Mouse (Mus musculus) skeletal muscle tissue, adult 2 months (tissue): ENCODE data around the gene Gclc.
"Not testable (repeated sequence)": the region's sequence is repeated elsewhere in the genome, so short reads cannot be mapped to it uniquely, and the experiment has no call there.

Experiments
- DNase-seq: peaks from one replicate; pipeline ENCODE4 v3.0.0-alpha.2; 2012; ENCODE audit warnings: low read depth, low spot score

The Gclc gene

DNA sequence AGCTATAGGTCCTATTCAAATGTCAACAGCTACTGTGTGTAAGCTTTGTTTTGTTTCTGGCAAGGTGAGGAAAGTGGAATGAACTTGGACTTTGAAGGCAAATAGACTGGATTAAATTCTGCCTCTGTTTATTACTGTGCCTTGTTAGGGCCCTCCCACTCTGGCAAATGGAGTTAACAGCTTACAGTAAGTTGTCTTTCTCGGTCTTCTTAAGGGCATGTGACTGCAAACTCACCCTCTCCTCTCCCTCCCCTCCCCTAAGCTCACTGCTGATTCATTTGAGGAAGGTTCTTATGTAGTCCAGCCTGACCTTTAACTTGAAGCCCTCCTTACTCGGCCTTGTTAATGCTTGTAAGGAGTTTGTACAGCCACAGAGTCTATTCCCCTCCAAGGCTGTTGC is 8.0 kb upstream of the Gclc start:
- DNase-seq, result no peak

DNA sequence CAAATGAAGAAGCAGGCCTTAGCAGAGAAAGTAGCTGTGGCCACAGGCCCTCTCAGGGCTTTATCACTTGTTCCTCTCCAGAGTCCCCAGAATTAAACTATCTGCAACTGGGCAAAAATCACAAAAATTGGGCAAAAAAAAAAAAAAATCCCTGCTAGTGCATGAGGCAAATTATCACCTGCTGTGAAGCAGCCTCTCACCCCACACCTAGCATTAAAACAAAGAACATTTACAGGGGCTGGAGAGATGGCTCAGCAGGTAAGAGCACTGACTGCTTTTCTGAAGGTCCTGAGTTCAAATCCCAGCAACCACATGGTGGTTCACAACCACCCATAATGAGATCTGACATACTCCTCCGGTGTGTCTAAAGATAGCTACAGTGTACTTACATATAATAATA is 6.0 kb upstream of the Gclc start:
- not testable (repeated sequence) for DNase-seq

DNA sequence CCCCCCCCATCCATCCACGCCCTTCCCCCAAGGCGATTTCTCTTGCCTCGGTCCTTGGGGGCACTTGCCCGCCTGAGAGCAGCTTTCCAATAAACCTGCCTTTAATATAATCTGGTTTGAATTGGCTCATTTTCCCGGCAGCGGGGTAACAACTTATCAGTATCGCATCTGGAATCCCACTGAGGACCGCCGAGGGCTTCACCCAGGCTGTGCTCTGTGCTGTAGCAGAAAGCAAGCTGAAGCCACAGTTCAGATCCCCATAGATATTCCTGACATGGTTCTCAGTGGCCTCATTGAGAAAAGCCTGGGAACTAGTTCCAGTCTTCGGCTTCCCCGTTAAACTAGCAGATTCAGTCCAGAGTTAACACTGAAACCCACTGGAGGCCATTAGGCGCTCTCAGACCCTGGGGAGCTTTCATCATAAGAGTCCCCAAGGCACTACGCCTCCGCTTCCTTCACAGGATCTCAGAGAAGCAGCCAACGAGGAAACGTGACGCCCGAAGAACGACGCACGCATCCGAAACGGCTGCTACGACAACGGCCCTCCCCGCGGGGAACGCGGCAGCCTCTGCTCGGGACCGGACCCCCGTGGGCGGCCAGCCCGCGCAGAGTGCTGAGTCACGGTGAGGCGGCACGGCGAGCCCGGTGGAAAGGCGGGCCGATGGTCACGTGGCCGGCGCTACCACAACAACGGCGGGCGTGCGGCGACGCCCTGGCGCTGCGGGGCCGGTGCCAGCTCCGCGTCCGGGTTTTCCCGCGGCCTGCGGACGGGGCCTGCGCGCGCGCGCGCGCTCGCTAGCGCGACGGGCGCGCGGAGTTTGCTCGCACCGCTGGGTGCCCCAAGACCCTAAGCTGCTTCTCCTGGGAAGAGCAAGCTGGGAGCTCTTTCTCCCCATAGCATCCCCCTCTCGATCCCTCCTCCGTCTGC is 3.9 kb upstream of the Gclc start:
- peak; percentile 89 for DNase-seq

DNA sequence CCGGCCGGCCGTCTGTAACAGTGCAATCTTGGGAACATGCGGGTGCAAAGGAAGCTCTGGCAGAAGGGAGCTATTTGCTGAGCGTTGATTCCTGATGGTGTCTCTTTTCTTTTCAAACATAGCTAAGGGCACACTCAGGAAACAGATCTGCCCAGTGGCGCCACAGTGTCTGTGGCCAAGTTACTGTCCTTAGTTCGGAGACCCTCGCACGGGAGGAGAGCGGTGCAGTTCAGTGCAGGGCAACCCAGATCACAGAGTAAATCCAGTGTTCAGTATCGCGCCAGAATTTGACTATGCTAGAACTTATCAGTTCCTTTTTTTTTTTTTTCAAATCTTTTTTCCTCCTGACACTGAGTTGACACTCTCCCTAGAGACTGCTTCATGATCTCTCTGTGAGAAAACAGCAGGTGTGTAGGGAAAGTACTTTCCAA is 3.2 kb upstream of the Gclc start:
- DNase-seq, result no peak

DNA sequence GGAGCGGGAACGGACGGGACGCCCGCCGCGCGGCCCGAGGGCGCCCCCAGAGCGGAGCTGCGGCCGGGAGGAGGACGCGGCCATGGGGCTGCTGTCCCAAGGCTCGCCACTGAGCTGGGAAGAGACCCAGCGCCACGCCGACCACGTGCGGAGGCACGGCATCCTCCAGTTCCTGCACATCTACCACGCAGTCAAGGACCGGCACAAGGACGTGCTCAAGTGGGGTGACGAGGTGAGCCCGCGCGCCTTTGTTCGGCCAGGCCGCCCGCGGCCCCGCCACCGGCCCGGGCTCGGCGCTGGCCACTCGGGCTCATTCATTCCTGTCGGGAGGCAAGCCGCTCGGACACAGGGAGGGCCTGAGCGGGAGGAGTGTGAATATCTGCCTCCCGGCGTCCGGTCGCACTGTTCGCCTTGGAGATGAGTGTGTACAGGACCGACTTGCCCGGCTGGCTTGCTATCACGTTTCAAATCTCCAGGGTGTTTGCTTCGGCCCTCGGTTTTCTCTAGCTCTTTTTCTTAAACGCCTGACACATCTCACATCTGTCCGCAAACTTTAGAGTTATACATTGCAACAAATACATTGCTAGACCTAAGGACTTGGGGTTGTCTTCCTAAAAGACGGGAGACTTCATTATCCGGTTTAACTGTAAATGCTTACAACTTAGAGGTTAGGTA is 530 bp downstream of the Gclc start:
- DNase-seq, result peak; percentile 57

DNA sequence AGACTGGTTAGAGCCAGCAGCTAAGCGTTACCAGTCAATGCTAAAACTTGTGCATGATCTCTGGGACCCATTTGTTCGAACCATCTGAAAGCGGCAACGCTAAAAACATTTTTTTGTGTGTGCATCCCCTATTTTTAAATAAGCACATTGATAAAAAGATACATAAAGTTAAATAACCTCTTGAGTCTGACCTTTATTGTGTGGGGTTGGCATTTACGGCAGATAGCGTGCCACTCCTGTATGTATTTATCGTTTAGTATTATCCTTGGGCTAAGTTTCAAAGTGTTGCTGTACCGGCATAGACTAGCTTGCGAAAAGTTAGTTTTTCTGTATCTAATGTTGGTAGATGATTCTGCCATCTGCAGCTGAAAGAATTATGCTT is 1.1 kb downstream of the Gclc start:
- no peak for DNase-seq

DNA sequence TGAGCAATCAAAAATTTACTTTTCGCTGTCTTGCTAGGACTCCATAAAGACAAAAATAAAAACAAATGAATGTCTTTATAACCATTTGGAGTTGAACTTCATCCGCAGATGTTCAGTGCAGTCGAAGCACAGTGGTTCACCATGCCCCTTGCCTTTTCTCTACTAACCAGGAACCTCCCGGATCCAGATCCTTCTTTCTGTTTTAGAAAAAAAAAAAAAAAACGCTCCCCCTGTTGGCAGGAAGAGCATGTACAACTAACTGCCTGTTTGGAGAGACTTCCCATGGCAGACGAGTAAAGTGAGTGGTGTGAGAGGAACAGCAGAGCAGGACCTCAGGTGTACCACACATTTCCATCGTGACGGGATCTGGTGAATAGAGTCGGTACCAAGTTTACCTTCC is 1.7 kb downstream of the Gclc start:
- no peak for DNase-seq

DNA sequence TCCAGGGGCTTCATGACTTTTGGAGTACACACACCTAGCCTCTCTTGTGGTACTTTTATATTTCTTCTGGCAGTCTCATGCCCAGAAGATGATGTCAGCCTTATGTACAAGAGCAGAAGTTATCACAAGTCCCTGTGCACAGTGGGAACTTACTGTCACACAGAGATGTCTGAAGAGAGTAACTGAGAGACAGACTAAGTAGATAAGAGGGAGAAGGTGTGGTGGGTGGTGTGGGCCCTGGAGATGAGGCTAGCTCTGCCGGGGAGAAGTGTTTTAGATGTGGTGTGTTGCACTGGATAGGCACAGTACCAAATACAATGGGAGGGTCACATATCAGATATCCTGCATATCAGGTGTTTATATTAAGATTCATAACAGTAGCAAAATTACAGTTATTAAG is 3.0 kb downstream of the Gclc start:
- DNase-seq, result no peak

DNA sequence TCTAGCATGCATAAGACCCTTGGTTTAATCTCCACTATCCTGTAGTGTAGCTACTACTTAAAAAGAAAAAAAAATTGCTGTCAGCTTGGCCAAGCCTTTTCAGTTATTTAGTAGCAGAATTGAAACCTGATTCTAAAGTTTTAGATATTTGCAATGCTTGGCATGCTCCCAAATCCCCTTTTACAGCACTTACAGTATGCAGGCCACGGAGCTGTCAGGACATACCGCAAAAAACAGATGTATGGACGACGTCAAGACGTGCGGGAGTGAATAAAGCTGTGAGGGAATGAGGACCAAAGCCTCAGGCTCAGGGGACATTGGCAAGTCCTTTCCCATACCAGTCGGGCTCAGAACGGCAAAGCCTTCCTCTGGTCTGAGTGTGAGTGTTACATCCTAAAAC is 4.1 kb downstream of the Gclc start:
- DNase-seq, result no peak

DNA sequence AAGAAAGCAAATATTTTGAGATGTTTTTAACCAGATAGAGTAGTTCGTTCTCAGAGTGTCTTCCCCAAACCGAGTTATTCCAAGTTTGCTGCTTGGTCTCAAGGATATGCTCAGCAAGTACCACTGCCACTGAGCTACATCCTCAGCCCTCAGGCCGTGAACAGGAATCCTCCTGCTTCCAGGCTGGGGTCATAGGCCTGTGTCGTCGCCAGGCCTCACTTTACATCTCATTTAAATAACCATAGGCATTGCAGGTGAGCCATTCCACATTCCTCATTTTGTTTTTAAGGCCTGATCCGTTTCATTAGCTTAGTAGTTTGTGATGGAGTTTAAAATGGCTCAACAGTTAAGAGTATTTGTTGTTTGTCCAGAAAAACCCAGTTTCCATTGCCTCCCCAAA is 4.8 kb downstream of the Gclc start:
- no peak for DNase-seq

DNA sequence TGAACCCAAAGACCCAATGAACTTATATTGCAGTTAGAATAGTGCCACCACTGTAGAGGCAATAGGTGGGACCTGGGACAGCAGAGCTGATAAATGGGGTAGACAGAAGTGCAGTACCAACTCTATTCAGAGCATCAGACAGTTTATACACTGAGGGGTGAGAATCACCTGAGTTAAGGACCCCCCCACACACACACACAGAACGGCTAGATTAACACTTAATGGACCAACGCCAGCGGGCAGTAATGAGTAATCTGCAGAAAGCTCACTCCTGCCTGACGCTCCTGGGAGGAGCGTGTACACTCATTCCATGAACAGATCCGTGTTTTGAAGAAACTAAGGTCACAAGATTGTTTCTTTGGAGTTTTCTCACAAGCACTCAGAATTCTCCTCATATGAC is 5.4 kb downstream of the Gclc start:
- DNase-seq, result no peak

DNA sequence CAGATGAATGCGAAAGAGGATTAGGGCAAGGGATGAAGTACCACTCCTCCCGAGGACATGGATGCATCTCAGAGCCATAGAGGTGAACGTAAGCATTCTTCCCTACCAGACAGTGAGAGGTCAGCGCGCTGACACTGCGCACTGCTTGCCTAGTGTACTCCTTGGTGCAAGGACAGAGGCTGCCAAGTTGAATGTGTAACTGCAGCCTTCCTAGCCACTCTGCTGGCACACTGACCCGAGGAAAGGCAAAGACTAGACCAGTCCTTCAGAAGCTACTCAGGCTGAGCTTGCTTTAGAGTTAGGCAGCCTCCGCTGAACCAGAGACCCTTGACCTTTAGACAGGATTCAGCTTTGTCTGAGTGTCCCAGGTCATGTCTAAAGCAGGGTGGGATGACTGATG is 11.9 kb downstream of the Gclc start:
- no peak for DNase-seq

DNA sequence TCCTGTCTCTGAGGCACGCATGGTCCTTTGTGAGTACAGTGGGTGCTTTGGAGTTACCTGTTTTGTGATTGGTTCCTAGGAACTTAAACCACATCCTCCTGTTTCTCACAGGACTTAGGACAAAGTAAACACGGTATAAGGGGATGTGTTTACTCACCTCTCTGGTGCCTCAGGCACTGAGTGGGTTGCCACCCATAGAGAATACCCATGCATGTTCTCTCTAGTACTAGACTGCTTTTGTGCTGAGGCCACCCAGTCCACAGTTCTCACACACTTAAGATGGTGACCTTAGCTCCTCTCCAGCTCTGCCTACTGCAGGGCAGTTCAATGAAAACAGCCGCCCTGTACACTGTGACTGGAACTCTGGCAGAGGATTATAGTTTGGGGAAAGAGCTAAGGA is 12.4 kb downstream of the Gclc start:
- DNase-seq, result no peak

DNA sequence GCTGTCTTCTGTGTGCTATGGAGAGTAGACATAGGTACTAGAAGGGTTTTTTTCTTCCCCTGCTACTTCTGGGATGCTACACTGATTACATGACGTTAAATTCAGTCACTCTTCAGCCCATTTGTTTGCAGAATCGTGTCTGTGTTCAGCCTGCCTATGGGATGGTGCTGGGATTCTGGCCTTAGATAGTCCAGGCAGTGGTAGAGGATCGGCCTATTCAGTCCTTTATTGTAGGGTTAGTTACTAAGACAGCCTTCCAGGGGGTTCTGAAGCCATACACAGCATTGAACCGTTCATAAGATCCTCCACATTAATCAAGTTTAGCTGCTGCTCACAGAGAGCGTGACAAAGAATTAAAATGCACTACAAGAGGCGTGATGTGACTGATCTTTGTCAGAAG is 16.6 kb downstream of the Gclc start:
- DNase-seq, result no peak

DNA sequence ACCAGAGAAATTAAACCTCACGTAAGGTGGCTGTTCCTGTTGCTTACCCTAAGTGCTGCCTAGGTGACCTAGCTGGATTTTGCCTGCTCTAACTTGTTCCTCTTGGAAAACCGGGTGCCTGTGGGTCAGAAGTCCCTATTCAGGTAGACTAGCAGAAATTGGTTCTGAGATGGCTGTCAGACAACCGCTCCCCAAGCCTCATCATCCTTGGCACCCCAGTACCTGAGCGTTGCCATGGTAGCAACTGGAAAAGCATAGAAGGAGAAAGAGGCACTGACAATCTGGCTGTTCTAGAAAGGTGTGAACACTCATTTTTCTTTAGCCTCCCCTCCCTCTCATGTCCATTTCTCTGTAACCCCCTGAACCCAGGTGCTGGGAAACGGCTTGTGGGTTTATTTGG is 17.0 kb downstream of the Gclc start:
- no peak for DNase-seq

DNA sequence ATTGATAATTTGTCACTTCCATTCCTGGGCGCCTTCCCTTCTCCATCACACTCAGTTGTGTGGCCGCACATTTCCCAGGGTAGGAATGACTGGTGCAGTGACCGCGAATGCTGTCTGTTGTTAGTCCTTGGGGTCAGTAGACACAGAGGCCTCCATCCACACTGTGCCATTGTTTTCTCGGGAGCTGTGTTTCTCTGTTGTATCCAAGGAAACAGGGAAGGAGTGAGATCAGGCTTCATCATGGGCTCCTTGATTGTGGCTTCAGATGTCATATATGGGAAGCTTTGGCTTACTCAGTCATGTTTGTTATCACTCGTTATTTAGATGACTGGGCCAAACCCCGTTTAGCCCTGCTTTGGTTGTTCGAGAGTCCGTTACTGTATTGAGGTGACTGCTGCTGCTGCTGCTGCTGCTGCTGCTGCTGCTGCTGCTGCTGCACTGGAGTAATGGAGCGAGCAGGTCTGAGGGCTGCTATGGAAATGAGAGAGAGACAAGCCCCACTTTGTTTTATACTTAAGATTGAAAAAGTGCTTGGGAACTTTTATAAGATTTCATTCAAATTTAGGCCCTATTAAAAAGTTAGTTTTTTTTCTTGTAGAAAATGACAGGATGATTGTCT is 17.5 kb downstream of the Gclc start:
- DNase-seq, result no peak

DNA sequence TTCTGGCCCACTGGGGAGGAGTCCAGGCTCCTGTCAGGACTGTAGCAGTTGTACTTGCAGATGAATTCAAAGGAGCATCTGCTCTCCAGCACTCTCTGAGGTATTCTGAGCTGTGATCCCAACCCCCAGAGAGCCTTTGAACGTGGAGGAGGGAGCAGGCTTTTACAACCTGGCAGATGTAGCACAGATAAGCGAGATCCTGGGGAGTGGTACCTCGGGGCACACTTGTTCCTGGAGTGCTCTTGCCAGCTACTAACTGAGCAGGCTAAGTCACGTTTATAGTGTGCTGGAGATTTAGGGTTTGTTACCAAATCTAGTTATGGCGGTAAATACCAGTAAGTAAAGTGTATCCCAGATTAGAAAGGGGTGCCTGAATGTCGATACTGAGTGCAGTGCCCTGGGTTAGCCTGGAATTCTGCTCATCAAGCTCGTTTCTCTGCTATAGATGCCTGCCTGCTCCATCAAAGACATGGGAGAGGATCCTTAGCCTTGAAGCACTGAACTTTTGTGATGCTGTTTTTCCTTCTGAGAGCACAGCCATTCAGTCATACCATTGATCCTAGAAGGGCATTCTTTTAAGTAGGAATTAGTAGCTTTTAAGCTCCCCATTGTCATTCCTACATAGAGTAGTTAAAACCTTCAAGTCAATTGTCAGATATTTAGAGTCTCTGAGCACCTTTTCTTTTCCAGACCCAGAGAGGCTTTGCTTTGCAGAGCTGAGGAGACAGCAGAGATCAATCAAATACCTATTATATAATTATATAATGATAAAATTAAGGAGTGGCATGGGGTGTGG is 22.6 kb downstream of the Gclc start:
- DNase-seq, result no peak

DNA sequence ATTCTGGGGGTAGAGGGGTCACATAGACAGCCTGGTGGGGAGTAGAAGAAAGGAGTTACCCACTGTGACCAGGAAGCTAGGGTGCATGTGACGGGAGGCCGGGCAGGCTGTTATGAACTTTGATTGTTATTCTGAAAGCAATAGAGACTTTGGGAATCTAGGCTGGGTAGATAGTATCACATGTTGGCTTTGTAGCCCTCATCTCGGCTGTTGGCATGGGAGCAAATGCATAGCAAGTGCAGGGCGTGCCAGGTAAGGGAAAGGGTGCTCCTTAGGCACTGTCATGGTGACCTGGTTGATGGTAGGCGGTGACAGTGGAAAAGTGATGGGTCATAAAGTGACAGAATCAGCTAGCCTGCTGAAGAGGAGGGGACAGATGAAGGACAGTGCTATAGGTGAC is 23.3 kb downstream of the Gclc start:
- DNase-seq, result no peak

DNA sequence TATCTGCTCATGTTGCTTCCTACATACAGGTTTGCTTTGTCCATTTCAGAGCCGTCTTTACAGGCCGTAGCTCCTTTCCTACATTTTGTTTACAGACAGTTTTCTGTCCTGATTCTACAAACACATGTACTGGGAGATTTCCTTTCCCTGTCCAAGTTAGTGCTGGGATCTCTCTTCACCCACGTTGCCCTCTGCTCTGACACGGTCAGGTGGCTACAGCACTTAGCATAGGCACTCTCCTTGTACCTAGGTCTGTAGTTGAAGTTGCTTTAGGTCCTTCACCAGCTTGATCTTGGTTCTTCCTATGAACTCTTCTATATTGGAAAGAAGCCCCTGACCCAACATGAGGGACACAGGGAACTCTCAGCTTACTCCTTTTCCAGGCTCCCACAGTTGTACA is 25.4 kb downstream of the Gclc start:
- DNase-seq, result no peak

DNA sequence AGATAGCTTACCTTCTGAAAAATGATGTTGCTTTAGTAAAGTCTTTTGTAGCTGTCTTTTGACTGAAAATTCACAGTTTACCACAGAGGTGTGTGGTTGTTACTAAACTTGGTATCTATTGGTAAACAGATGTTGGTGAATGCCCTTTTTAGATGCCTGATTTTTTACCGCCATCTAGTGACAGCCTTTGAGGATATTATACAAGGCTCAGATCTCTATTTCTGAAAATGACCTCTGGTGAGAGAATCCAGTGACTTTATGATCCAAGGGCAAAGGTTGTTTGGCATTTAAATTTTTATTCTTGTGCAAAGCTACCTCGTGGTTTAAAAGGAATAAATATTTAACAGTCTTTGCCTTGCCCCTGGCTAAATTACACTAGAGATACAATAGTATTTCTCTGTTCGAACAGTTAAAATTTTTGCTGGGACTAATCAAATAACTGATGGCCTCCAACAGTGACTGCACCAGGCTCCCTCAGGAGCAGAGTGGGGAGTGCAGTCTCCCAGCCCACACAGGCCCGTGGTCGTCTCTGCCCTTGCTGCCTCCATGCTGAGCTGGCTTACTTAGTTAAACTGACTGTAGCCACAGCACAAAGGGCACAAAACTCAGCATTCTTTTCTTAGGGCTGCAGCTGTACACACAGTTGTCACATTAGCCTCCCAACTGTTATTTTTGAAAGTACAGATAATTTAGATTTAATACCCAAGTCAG is 27.3 kb downstream of the Gclc start:
- no peak for DNase-seq

DNA sequence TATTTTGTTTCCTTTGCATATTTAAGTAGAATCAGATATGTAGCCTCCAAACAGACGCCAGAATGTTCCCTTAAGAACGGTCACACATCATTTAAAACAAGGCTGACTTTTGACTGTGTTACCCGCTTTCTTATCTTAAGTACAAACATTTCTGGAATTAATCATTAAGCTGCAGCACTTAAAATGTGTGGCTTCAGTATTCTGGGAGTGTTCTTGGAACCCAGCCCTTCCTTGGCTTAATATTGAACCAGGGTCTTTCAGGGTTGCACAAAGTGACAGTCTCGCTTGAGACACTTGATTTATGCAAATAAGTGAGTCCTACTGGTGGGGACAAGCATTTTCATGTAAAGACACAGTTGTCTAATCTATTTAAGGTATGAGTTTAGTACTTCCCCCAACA is 27.9 kb downstream of the Gclc start:
- DNase-seq, result no peak
